Mouse (Mus musculus) MEL (cell line): Measurements from ENCODE around the gene Siva1. TPM values are rescaled to one million over a fixed set of nuclear protein-coding genes. Genes with fewer than 3 reads are reported as not detected.
A peak's percentile ranks its signal among the peaks of the same experiment; 100 is the strongest.

Source experiments
- DNase-seq: peaks from one replicate; pipeline ENCODE4 v3.0.0; 2011; ENCODE audit warnings: low read depth, low spot score
- H3K27ac ChIP-seq: 2 replicates; pipeline ENCODE4 v1.5.1; 2012; ENCODE audit warnings: low read depth, mild to moderate bottlenecking, control low read depth, low read length, moderate library complexity; ENCODE audit not compliant: control insufficient read depth
- H3K27me3 ChIP-seq, 2 experiments: fragments of 150-350 bp in 1 of 2; sonication (generic) in 1 of 2; 2 replicates each; pipeline ENCODE4 v1.6.1; 2012; ENCODE audit warnings: low read length in 2 of 2, mild to moderate bottlenecking in 2 of 2, improper control_type of control experiment in 1 of 2, moderate library complexity in 1 of 2; ENCODE audit not compliant: insufficient read depth in 2 of 2, control insufficient read depth in 1 of 2
- H3K36me3 ChIP-seq, 2 experiments: 2 replicates each; pipeline ENCODE4 v1.6.1; 2012 to 2014; ENCODE audit warnings: low read length in 2 of 2, improper control_type of control experiment in 1 of 2, inconsistent platforms in 1 of 2, mild to moderate bottlenecking in 1 of 2; ENCODE audit not compliant: insufficient read depth in 2 of 2, control insufficient read depth in 1 of 2
- H3K4me1 ChIP-seq, 2 experiments: fragments of 150-350 bp in 1 of 2; sonication (generic) in 1 of 2; 2 replicates each; pipeline ENCODE4 v1.6.1; 2012; ENCODE audit warnings: low read length in 2 of 2, improper control_type of control experiment in 1 of 2, mild to moderate bottlenecking in 1 of 2; ENCODE audit not compliant: insufficient read depth in 2 of 2, control insufficient read depth in 1 of 2
- H3K4me3 ChIP-seq, 2 experiments: fragments of 150-350 bp in 1 of 2; sonication (generic) in 1 of 2; 2 replicates each; pipeline ENCODE4 v1.5.1; 2012; ENCODE audit warnings: low read depth in 2 of 2, low read length in 2 of 2, mild to moderate bottlenecking in 2 of 2, moderate library complexity in 2 of 2, control low read depth in 1 of 2, improper control_type of control experiment in 1 of 2; ENCODE audit not compliant: control insufficient read depth in 1 of 2, insufficient read depth in 1 of 2
- H3K79me2 ChIP-seq: 2 replicates; pipeline ENCODE4 v1.6.1; 2012; ENCODE audit warnings: mild to moderate bottlenecking, low read length, moderate library complexity; ENCODE audit not compliant: control insufficient read depth, poor library complexity, insufficient read depth
- H3K9ac ChIP-seq: 2 replicates; pipeline ENCODE4 v1.6.1; 2012; ENCODE audit warnings: low read depth, mild to moderate bottlenecking, control low read depth, low read length, moderate library complexity; ENCODE audit not compliant: control insufficient read depth, poor library complexity, severe bottlenecking
- H3K9me3 ChIP-seq: fragments of 150-350 bp; sonication (generic); replicated peaks from 2 replicates; pipeline ENCODE4 v1.6.1; 2012; ENCODE audit warnings: mild to moderate bottlenecking, low read length, improper control_type of control experiment, moderate library complexity; ENCODE audit not compliant: insufficient read depth
- CHD2 ChIP-seq: IDR thresholded peaks from 2 replicates; pipeline ENCODE4 v1.6.1; 2011; ENCODE audit warnings: low read length, improper control_type of control experiment
- CTCF ChIP-seq, 3 experiments: IDR thresholded peaks in 2 of 3; conservative IDR thresholded peaks in 1 of 3; 2 replicates each; pipeline ENCODE4 v1.5.1; 2011 to 2012; ENCODE audit warnings: low read length in 3 of 3, low read depth in 2 of 3, mild to moderate bottlenecking in 2 of 3, improper control_type of control experiment in 1 of 3, inconsistent platforms in 1 of 3, mixed read lengths in 1 of 3, moderate library complexity in 1 of 3; ENCODE audit not compliant: control insufficient read depth in 1 of 3, insufficient read depth in 1 of 3, poor library complexity in 1 of 3, severe bottlenecking in 1 of 3
- E2F4 ChIP-seq: IDR thresholded peaks from 2 replicates; pipeline ENCODE4 v1.6.1; 2011; ENCODE audit warnings: low read depth, low read length, improper control_type of control experiment, borderline replicate concordance
- EP300 ChIP-seq, 2 experiments: IDR thresholded peaks; 2 replicates each; pipeline ENCODE4 v1.6.1; 2011; ENCODE audit warnings: improper control_type of control experiment in 2 of 2, low read length in 2 of 2, low read depth in 1 of 2, mild to moderate bottlenecking in 1 of 2
- ETS1 ChIP-seq: IDR thresholded peaks from 2 replicates; pipeline ENCODE4 v1.6.1; 2012; ENCODE audit warnings: low read depth, mild to moderate bottlenecking, inconsistent platforms, low read length, improper control_type of control experiment, moderate library complexity
- GABPA ChIP-seq: IDR thresholded peaks from 2 replicates; pipeline ENCODE4 v1.6.1; 2012; ENCODE audit warnings: low read depth, mild to moderate bottlenecking, inconsistent platforms, low read length, improper control_type of control experiment, moderate library complexity
- GATA1 ChIP-seq: IDR thresholded peaks from 2 replicates; pipeline ENCODE4 v1.6.1; 2011; ENCODE audit warnings: low read depth, low read length, improper control_type of control experiment
- JUND ChIP-seq: IDR thresholded peaks from 2 replicates; pipeline ENCODE4 v1.6.1; 2011; ENCODE audit warnings: low read depth, mild to moderate bottlenecking, improper control_type of control experiment, low read length
- KAT2A ChIP-seq: conservative IDR thresholded peaks from 2 replicates; pipeline ENCODE4 v1.6.1; 2012; ENCODE audit warnings: low read depth, low read length, improper control_type of control experiment, inconsistent platforms
- MAFK ChIP-seq: IDR thresholded peaks from 2 replicates; pipeline ENCODE4 v1.6.1; 2011; ENCODE audit warnings: low read depth, mild to moderate bottlenecking, low read length, improper control_type of control experiment, borderline replicate concordance
- MAX ChIP-seq: IDR thresholded peaks from 2 replicates; pipeline ENCODE4 v1.6.1; 2011; ENCODE audit warnings: low read length, improper control_type of control experiment
- MEF2A ChIP-seq: IDR thresholded peaks from 2 replicates; pipeline ENCODE4 v1.6.1; 2014; ENCODE audit warnings: low read depth, mild to moderate bottlenecking, inconsistent platforms, low read length, improper control_type of control experiment; ENCODE audit not compliant: poor library complexity, insufficient replicate concordance, severe bottlenecking; ENCODE audit errors: extremely low read depth
- MXI1 ChIP-seq: IDR thresholded peaks from 2 replicates; pipeline ENCODE4 v1.6.1; 2011; ENCODE audit warnings: mild to moderate bottlenecking, low read depth, low read length, improper control_type of control experiment
- MYB ChIP-seq: IDR thresholded peaks from 2 replicates; pipeline ENCODE4 v1.6.1; 2011; ENCODE audit warnings: mild to moderate bottlenecking, low read depth, low read length, improper control_type of control experiment
- MYC ChIP-seq: IDR thresholded peaks from 2 replicates; pipeline ENCODE4 v1.6.1; 2011; ENCODE audit warnings: low read depth, mild to moderate bottlenecking, low read length, improper control_type of control experiment, moderate library complexity
- NRF1 ChIP-seq: IDR thresholded peaks from 2 replicates; pipeline ENCODE4 v1.6.1; 2014; ENCODE audit warnings: low read depth, mild to moderate bottlenecking, inconsistent platforms, low read length, improper control_type of control experiment, moderate library complexity; ENCODE audit not compliant: poor library complexity, insufficient read depth, severe bottlenecking
- POLR2A ChIP-seq, 2 experiments: IDR thresholded peaks; 2 replicates each; pipeline ENCODE4 v1.6.1; 2011 to 2012; ENCODE audit warnings: low read length in 2 of 2, mild to moderate bottlenecking in 2 of 2, control low read depth in 1 of 2, improper control_type of control experiment in 1 of 2, low read depth in 1 of 2, moderate library complexity in 1 of 2; ENCODE audit not compliant: control insufficient read depth in 1 of 2, insufficient read depth in 1 of 2, poor library complexity in 1 of 2
- POLR2AphosphoS2 ChIP-seq: IDR thresholded peaks from 2 replicates; pipeline ENCODE4 v1.6.1; 2011; ENCODE audit warnings: low read length, improper control_type of control experiment
- RAD21 ChIP-seq: IDR thresholded peaks from 2 replicates; pipeline ENCODE4 v1.6.1; 2011; ENCODE audit warnings: mild to moderate bottlenecking, low read depth, low read length, improper control_type of control experiment
- RCOR1 ChIP-seq: IDR thresholded peaks from 2 replicates; pipeline ENCODE4 v1.6.1; 2012; ENCODE audit warnings: low read depth, mild to moderate bottlenecking, inconsistent platforms, low read length, improper control_type of control experiment
- SMC3 ChIP-seq: IDR thresholded peaks from 2 replicates; pipeline ENCODE4 v1.6.1; 2011; ENCODE audit warnings: low read depth, low read length, improper control_type of control experiment
- TAL1 ChIP-seq: IDR thresholded peaks from 2 replicates; pipeline ENCODE4 v1.6.1; 2012; ENCODE audit warnings: mild to moderate bottlenecking, inconsistent platforms, low read length, moderate library complexity, mixed read lengths
- TCF12 ChIP-seq: IDR thresholded peaks from 2 replicates; pipeline ENCODE4 v1.6.1; 2014; ENCODE audit warnings: low read depth, mild to moderate bottlenecking, inconsistent platforms, low read length, improper control_type of control experiment, moderate library complexity
- UBTF ChIP-seq: IDR thresholded peaks from 2 replicates; pipeline ENCODE4 v1.6.1; 2012; ENCODE audit warnings: low read depth, mild to moderate bottlenecking, inconsistent platforms, low read length, improper control_type of control experiment, moderate library complexity, borderline replicate concordance; ENCODE audit not compliant: insufficient read depth
- USF1 ChIP-seq: IDR thresholded peaks from 2 replicates; pipeline ENCODE4 v1.6.1; 2014; ENCODE audit warnings: low read depth, mild to moderate bottlenecking, inconsistent platforms, low read length, improper control_type of control experiment, moderate library complexity
- ZC3H11A ChIP-seq: IDR thresholded peaks from 2 replicates; pipeline ENCODE4 v1.6.1; 2012; ENCODE audit warnings: low read depth, mild to moderate bottlenecking, inconsistent platforms, low read length, improper control_type of control experiment
- ZKSCAN1 ChIP-seq: IDR thresholded peaks from 2 replicates; pipeline ENCODE4 v1.6.1; 2012; ENCODE audit warnings: low read depth, mild to moderate bottlenecking, inconsistent platforms, low read length, improper control_type of control experiment, moderate library complexity
- ZMIZ1 ChIP-seq: IDR thresholded peaks from 2 replicates; pipeline ENCODE4 v1.6.1; 2012; ENCODE audit warnings: low read depth, mild to moderate bottlenecking, inconsistent platforms, low read length, improper control_type of control experiment, moderate library complexity
- ZNF384 ChIP-seq: IDR thresholded peaks from 2 replicates; pipeline ENCODE4 v1.6.1; 2012; ENCODE audit warnings: low read depth, mild to moderate bottlenecking, inconsistent platforms, low read length, improper control_type of control experiment
- polyA plus RNA-seq, 2 experiments: library from polyadenylated mRNA; stranded (reverse) in 1 of 2; unstranded in 1 of 2; fragments of >175 nt in 1 of 2; fragments of >200 nt in 1 of 2; gene quantifications; 2 replicates each; pipeline versions ENCODE4 v1.2.1 to v1.2.4; 2012; ENCODE audit warnings: low replicate concordance in 2 of 2, low read depth in 1 of 2; ENCODE audit not compliant: insufficient read length in 2 of 2, insufficient read depth in 1 of 2, missing spikeins in 1 of 2
- total RNA-seq: library from RNA; depleted of rRNA; stranded (reverse); fragments of 300-350 nt; gene quantifications from 2 replicates; pipeline ENCODE4 v1.2.3, GENCODE M21; 2012

The Siva1 gene
- total and polyA plus RNA-seq, 3 experiments = 531 to 659 TPM; not detected in 1

DNA sequence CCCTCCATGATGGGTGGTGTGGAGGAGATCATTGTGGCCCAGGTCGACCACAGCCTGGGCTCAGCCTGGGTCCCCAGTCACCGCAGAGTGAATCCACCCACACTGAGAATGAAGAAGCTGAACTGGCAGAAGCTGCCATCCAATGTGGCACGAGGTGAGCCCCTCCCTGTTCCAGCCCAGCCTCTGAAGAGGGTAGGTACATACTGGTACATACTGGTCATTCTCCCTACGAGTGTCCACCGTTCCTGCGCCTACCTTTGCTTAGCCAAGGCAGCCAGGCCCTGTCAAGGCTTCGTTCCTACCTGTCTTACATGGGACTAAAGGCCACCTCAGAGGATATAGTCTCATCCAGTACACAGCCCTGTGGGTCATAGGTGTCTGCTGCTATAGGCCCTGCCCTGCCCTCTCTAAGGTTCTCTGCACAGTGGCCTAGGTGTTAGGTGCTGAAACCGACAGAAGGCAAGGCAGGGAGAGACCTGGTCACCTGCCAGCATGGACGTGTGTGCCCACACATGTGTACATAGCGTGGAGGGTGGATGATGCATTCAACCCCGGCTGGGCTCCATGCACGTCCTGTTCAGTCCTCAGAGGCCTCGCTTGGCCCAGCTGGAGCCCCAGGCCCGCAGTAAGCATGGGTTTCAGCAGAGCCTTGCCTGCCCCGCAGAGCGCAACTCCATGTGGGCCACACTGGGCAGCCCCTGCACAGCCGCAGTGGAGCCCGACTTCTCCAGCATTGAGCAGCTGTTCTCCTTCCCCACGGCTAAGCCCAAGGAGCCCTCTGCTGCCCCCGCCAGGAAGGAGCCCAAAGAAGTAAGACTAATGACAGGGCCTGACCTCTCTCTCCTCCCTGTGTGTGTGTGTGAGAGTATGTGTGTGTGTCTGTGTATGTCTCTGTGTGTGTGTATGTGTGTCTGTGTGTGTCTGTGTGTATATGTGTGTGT, 39.5 kb upstream of the Siva1 start:
- H3K9me3 ChIP-seq = no peaks in the 10 kb centered on the region
- H3K27me3 ChIP-seq = no peaks in the 10 kb centered on the region
- no peak overlapping the region for H3K4me3 ChIP-seq
- H3K9ac ChIP-seq = no peak overlapping the region
- H3K4me1 ChIP-seq = peaks cover 5 to 8% of the 10 kb centered on the region in 2 experiments
- H3K36me3 ChIP-seq = peaks cover 6% of the 10 kb centered on the region in 2 experiments; a peak in 3 of 4 replicates
- H3K79me2 ChIP-seq = no peaks in the 10 kb centered on the region
- peak; percentile 68 for DNase-seq
- no peak overlapping the region for H3K27ac ChIP-seq
- peak; percentile 30; the same call in 1 of the 2 replicates for TF ChIP-seq SMC3
- TF ChIP-seq CHD2 = no peak
- TF ChIP-seq USF1 = no peak
- TF ChIP-seq CTCF (IDR thresholded peaks at IDR 0.05 in 2 of 3, conservative IDR thresholded peaks at IDR 0.05 in 1 of 3; ENCODE audit: control insufficient read depth in 1 of 3, insufficient read depth in 1 of 3, low read depth in 2 of 3, low read length in 3 of 3, poor library complexity in 1 of 3, severe bottlenecking in 1 of 3) = peak in 1 of 3 experiments; percentile 62; a peak in 2 of 6 replicates
- peak in 1 of 2 experiments; percentile 18; a peak in 1 of 4 replicates for TF ChIP-seq POLR2A (IDR thresholded peaks at IDR 0.05; ENCODE audit: control insufficient read depth in 1 of 2, insufficient read depth in 1 of 2, low read depth in 1 of 2, low read length in 2 of 2, poor library complexity in 1 of 2)
- TF ChIP-seq ZNF384 = no peak
- TF ChIP-seq MAX = no peak
- no peak for TF ChIP-seq UBTF
- no peak for TF ChIP-seq ZMIZ1
- TF ChIP-seq KAT2A = no peak
- peak; percentile 25 for TF ChIP-seq RAD21
- no peak for TF ChIP-seq MYB
- no peak for TF ChIP-seq EP300 (IDR thresholded peaks at IDR 0.05; ENCODE audit: low read depth in 1 of 2, low read length in 2 of 2)

DNA sequence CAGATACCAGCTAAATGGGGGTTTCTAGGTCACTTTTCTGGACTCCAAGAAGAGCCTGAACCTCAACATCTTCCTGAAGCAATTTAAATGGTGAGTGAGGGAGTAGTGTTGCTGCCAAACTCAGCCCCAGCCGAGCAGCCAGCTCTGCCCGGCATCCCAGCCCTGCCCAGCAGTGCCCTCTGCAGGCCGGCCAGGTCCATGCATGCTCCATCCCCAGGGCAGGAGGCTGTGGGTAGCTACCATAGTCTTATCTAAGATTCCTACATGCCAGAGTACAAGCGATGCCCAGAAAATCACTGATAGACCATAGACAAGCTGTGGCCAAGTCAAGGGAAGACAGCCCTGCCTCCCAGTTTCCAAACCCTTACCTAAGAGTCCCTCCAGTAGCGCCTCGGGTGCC, 38.7 kb upstream of the Siva1 start:
- Histone ChIP-seq H3K4me1 (no peaks in the 10 kb centered on the region), H3K36me3 (peaks cover 0 to 3% of the 10 kb centered on the region in 2 experiments; a peak in 1 of 4 replicates), H3K27ac (no peak overlapping the region), H3K27me3 (no peaks in the 10 kb centered on the region), H3K79me2 (no peaks in the 10 kb centered on the region), H3K9me3 (no peaks in the 10 kb centered on the region), H3K4me3 (no peak overlapping the region), H3K9ac (no peak overlapping the region)
- peak; percentile 91 for DNase-seq
- TF ChIP-seq MEF2A (no peak), MAFK (no peak), ETS1 (no peak), MYC (no peak; the same call in 1 of the 2 replicates), MAX (no peak), JUND (no peak), RAD21 (peak; percentile 98), MXI1 (no peak), GATA1 (peak; percentile 67; the same call in 1 of the 2 replicates), GABPA (no peak), NRF1 (no peak), POLR2A (IDR thresholded peaks at IDR 0.05; ENCODE audit: control insufficient read depth in 1 of 2, insufficient read depth in 1 of 2, low read depth in 1 of 2, low read length in 2 of 2, poor library complexity in 1 of 2) (no peak), SMC3 (peak; percentile 97), POLR2AphosphoS2 (no peak), ZKSCAN1 (no peak), E2F4 (no peak), TAL1 (no peak), ZC3H11A (peak; percentile 95), TCF12 (no peak), MYB (no peak), RCOR1 (no peak; the same call in 1 of the 2 replicates)
